Mouse (Mus musculus) liver, postnatal 0 days (tissue): Measurements from ENCODE around the gene Fgr. TPM values are rescaled to one million over a fixed set of nuclear protein-coding genes. Genes with fewer than 3 reads are reported as not detected.
A peak's percentile ranks its signal among the peaks of the same experiment; 100 is the strongest.

Experiments used
- ATAC-seq: fragments of 200-750 bp; cut with Nextera tagmentation; 2 replicates; pipeline ENCODE4 v1.8.0; 2017; ENCODE audit warnings: mild to moderate bottlenecking, moderate library complexity
- DNase-seq: peaks from one replicate; pipeline ENCODE4 v3.0.0-alpha.2; 2016
- H3K27ac ChIP-seq: fragments of 300-500 bp; sonication (generic); 2 replicates; pipeline ENCODE4 v1.5.1; 2014; ENCODE audit warnings: antibody characterized with exemption, moderate library complexity, mild to moderate bottlenecking, low read depth
- H3K27me3 ChIP-seq: fragments of 300-500 bp; sonication (generic); 2 replicates; pipeline ENCODE4 v1.6.1; 2014; ENCODE audit warnings: low read length, control low read depth, mixed read lengths; ENCODE audit not compliant: insufficient read depth
- H3K36me3 ChIP-seq: fragments of 300-500 bp; sonication (generic); replicated peaks from 2 replicates; pipeline ENCODE4 v1.6.1; 2014; ENCODE audit warnings: mild to moderate bottlenecking, control low read depth, low read length, moderate library complexity, mixed read lengths; ENCODE audit not compliant: insufficient read depth
- H3K4me1 ChIP-seq: fragments of 300-500 bp; sonication (generic); 2 replicates; pipeline ENCODE4 v1.6.1; 2014; ENCODE audit warnings: antibody characterized with exemption, mild to moderate bottlenecking, control low read depth; ENCODE audit not compliant: insufficient read depth
- H3K4me2 ChIP-seq: fragments of 300-500 bp; sonication (generic); 2 replicates; pipeline ENCODE4 v1.6.1; 2014; ENCODE audit warnings: low read depth, mild to moderate bottlenecking, low read length, moderate library complexity, mixed read lengths
- H3K4me3 ChIP-seq: fragments of 300-500 bp; sonication (generic); 2 replicates; pipeline ENCODE4 v1.5.1; 2014; ENCODE audit warnings: low read depth, low read length
- H3K9ac ChIP-seq: fragments of 300-500 bp; sonication (generic); replicated peaks from 2 replicates; pipeline ENCODE4 v1.6.1; 2014; ENCODE audit warnings: mild to moderate bottlenecking, moderate library complexity
- H3K9me3 ChIP-seq: fragments of 300-500 bp; sonication (generic); 2 replicates; pipeline ENCODE4 v1.6.1; 2016; ENCODE audit warnings: mild to moderate bottlenecking, control low read depth, low read length, mixed read lengths
- CTCF ChIP-seq: sonication (generic); IDR thresholded peaks from 2 replicates; pipeline ENCODE4 v1.5.1; 2016; ENCODE audit warnings: antibody characterized with exemption, low read depth
- EP300 ChIP-seq: IDR thresholded peaks from 2 replicates; pipeline ENCODE4 v1.6.1; 2016; ENCODE audit warnings: antibody characterized with exemption, low read depth, mild to moderate bottlenecking
- WGBS: fragments of 180-500 bp; shearing (Covaris S2); extraction: QIAGEN DNeasy Blood & Tissue Kit; methylation state at CpG from one replicate; pipeline ENCODE4 v1.1.7; 2014; ENCODE audit not compliant: insufficient replicate concordance; 5-methylcytosine and 5-hydroxymethylcytosine counted together
- polyA plus RNA-seq: library from polyadenylated mRNA; unstranded; fragments of >200 nt; fragmentation: Nextera tagmentation; extraction: Ambion mirVana; gene quantifications from 2 replicates; pipeline ENCODE4 v1.2.1, GENCODE M21; 2015

Fgr gene
- polyA plus RNA-seq, 1 experiment from 2014 or later, result 4.0 TPM

- Histone ChIP-seq H3K4me1 (peaks cover 35% of the 10 kb centered on the region), H3K4me2 (peak overlapping the region; percentile 64), H3K36me3 (no peaks in the 10 kb centered on the region), H3K27ac (peak overlapping the region; percentile 86), H3K4me3 (peak overlapping the region; percentile 29; the same call in 1 of the 2 replicates), H3K9me3 (no peaks in the 10 kb centered on the region), H3K27me3 (no peaks in the 10 kb centered on the region), H3K9ac (peak overlapping the region; percentile 50)
- TF ChIP-seq CTCF (no peak), EP300 (no peak)
- WGBS, result 18% methylated on average over 27 of the region's 27 CpGs
- peak; percentile 58 for ATAC-seq
- DNase-seq, result peak; percentile 69
Observed at GRCm38 (mm10) chr4:132946047-132947001, 27.6 kb upstream of the Fgr start.

GRCm38 (mm10) chr4:132949882-132950532 is 23.9 kb upstream of the Fgr start:
- Histone ChIP-seq H3K27ac (peak overlapping the region; percentile 62), H3K36me3 (no peaks in the 10 kb centered on the region), H3K9me3 (no peaks in the 10 kb centered on the region), H3K27me3 (no peaks in the 10 kb centered on the region), H3K4me2 (peak overlapping the region; percentile 52), H3K4me3 (no peak overlapping the region), H3K9ac (no peak overlapping the region), H3K4me1 (peaks cover 27% of the 10 kb centered on the region)
- no peak for DNase-seq
- no peak for ATAC-seq
- 44% methylated on average over 24 of the region's 24 CpGs for WGBS
- TF ChIP-seq EP300, result no peak
- 0 out of 2 replicates have a peak, but pooled peaks have one; percentile 2 for TF ChIP-seq CTCF

GRCm38 (mm10) chr4:132950999-132951398 is 22.9 kb upstream of the Fgr start:
- H3K36me3 ChIP-seq, result no peaks in the 10 kb centered on the region
- H3K4me1 ChIP-seq, result peaks cover 18% of the 10 kb centered on the region
- H3K9me3 ChIP-seq, result no peaks in the 10 kb centered on the region
- no peaks in the 10 kb centered on the region for H3K27me3 ChIP-seq
- H3K27ac ChIP-seq, result peak overlapping the region; percentile 62
- peak overlapping the region; percentile 38 for H3K4me2 ChIP-seq
- WGBS, result 48% methylated on average over 2 of the region's 2 CpGs
- TF ChIP-seq CTCF (no peak), EP300 (no peak)
- H3K9ac ChIP-seq, result no peak overlapping the region
- H3K4me3 ChIP-seq, result no peak overlapping the region
- ATAC-seq (no peak), DNase-seq (no peak)

- no peak overlapping the region for H3K4me2 ChIP-seq
- no peak overlapping the region for H3K4me3 ChIP-seq
- H3K36me3 ChIP-seq, result no peaks in the 10 kb centered on the region
- ATAC-seq, result no peak
- no peaks in the 10 kb centered on the region for H3K27me3 ChIP-seq
- no peak for TF ChIP-seq EP300
- 69% methylated on average over 7 of the region's 7 CpGs for WGBS
- no peak overlapping the region for H3K27ac ChIP-seq
- H3K4me1 ChIP-seq, result peaks cover 16% of the 10 kb centered on the region
- DNase-seq, result no peak
- no peaks in the 10 kb centered on the region for H3K9me3 ChIP-seq
- H3K9ac ChIP-seq, result no peak overlapping the region
Observed at GRCm38 (mm10) chr4:132954530-132955394, 19.1 kb upstream of the Fgr start.

- ATAC-seq, result no peak
- no peak overlapping the region for H3K9ac ChIP-seq
Observed at GRCm38 (mm10) chr4:132955395-132955791, 18.5 kb upstream of the Fgr start.

More at GRCm38 (mm10) chr4:132955395-132955791, 18.5 kb upstream of the Fgr start:
- H3K4me2 ChIP-seq, result no peak overlapping the region
- TF ChIP-seq CTCF (no peak), EP300 (no peak)
- H3K9me3 ChIP-seq, result no peaks in the 10 kb centered on the region
- DNase-seq, result no peak
- 34% methylated on average over 2 of the region's 2 CpGs for WGBS
- H3K36me3 ChIP-seq, result no peaks in the 10 kb centered on the region
- H3K27ac ChIP-seq, result no peak overlapping the region
- H3K4me3 ChIP-seq, result no peak overlapping the region
- peaks cover 17% of the 10 kb centered on the region for H3K4me1 ChIP-seq
- H3K27me3 ChIP-seq, result no peaks in the 10 kb centered on the region
